Mouse (Mus musculus) lung, postnatal 0 days (tissue): ENCODE data around the gene Arid5b.

Source experiments
- CTCF ChIP-seq: IDR thresholded peaks from 2 replicates; pipeline ENCODE4 v1.5.1; 2016; ENCODE audit warnings: antibody characterized with exemption, mild to moderate bottlenecking
- EP300 ChIP-seq: IDR thresholded peaks from 2 replicates; pipeline ENCODE4 v1.6.1; 2016; ENCODE audit warnings: antibody characterized with exemption, mild to moderate bottlenecking, control low read depth

- TF ChIP-seq CTCF = no peak
- peak; percentile 8; the same call in 1 of the 2 replicates for TF ChIP-seq EP300
These were observed 110.4 kb downstream of the Arid5b start for GRCm38 (mm10) chr10:68168141-68168540.
